ENCODE assay signal across 8 mouse cellular contexts in the genomic region with DNA sequence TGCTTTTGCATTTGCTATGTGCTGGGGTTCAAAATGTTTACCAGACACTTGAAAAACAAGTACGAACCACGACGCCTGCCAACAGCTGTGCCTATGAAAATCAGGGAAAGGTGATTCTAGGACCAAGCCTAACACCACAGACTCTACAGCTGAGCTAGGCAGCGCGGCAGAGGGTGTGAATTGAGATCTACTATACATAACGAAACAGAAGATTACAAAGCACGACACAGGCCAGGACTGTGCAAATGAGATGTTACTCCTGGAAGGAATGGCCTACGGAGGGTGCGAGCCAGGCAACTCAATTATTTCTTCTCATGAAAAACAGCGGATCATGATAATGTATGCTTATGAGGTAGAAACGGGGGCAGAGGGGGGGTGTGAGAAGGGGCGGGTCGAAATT. TPM values are rescaled to one million over a fixed set of nuclear protein-coding genes. Genes with fewer than 3 reads are reported as not detected.
DNase-seq lines count a peak whose midpoint lies in the region; ATAC-seq lines count a peak whose summit lies in the region.

No protein-coding gene starts in this region.

- ATAC-seq in erythroblast, adult 5-6 weeks (replicated peaks; ENCODE audit: low FRiP score, poor library complexity, severe bottlenecking), result no peak
- ATAC-seq in liver, embryonic 13.5 days (ENCODE audit: low read depth), result no peak
- ATAC-seq in stomach, embryonic 16.5 days (ENCODE audit: insufficient read depth, low FRiP score), result no peak

- H3K27me3 ChIP-seq in erythroblast, embryonic 14.5 days (ENCODE audit: control insufficient read depth), result no peaks in the 10 kb centered on the region
- H3K27me3 ChIP-seq in liver, embryonic 13.5 days, result no peaks in the 10 kb centered on the region
- H3K27me3 ChIP-seq in stomach, embryonic 16.5 days (ENCODE audit: control insufficient read depth, insufficient read depth, low read length), result no peaks in the 10 kb centered on the region

- peaks cover 80% of the 10 kb centered on the region for H3K4me1 ChIP-seq in erythroblast, embryonic 14.5 days (ENCODE audit: control insufficient read depth)
- H3K4me1 ChIP-seq in liver, embryonic 13.5 days (replicated peaks), result peaks cover 78% of the 10 kb centered on the region
- peaks cover 56% of the 10 kb centered on the region for H3K4me1 ChIP-seq in stomach, embryonic 16.5 days (ENCODE audit: control insufficient read depth, insufficient read depth, low read length)

- H3K9ac ChIP-seq in liver, embryonic 13.5 days, result peak overlapping the region; percentile 99
- peak overlapping the region; percentile 88 for H3K9ac ChIP-seq in stomach, embryonic 16.5 days (ENCODE audit: low read length)

- DNase-seq in MN1 (ENCODE audit: low spot score), result peak; percentile 14
- peak; percentile 16 to 22 for DNase-seq in heart, postnatal 10 days
- DNase-seq in liver, embryonic 13.5 days, result peak; percentile 33
- DNase-seq in left cerebral cortex, adult 11 months (ENCODE audit: low spot score), result no peak
- DNase-seq in thymus, postnatal 25 days, result no peak

- H3K4me3 ChIP-seq in erythroblast, embryonic 14.5 days (replicated peaks), result peak overlapping the region; percentile 100
- H3K4me3 ChIP-seq in liver, embryonic 13.5 days (replicated peaks), result peak overlapping the region; percentile 92
- peak overlapping the region; percentile 84 for H3K4me3 ChIP-seq in stomach, embryonic 16.5 days (replicated peaks; ENCODE audit: low read length)

- H3K9me3 ChIP-seq in erythroblast, embryonic 14.5 days (ENCODE audit: control insufficient read depth, low read length), result no peaks in the 10 kb centered on the region
- H3K9me3 ChIP-seq in liver, embryonic 13.5 days (replicated peaks), result no peaks in the 10 kb centered on the region
- H3K9me3 ChIP-seq in stomach, embryonic 16.5 days (replicated peaks; ENCODE audit: control insufficient read depth, low read length), result no peaks in the 10 kb centered on the region

- peak overlapping the region; percentile 100 for H3K27ac ChIP-seq in liver, embryonic 13.5 days
- peak overlapping the region; percentile 92 for H3K27ac ChIP-seq in stomach, embryonic 16.5 days (ENCODE audit: low read length)

- peak overlapping the region; percentile 83 for H3K4me2 ChIP-seq in liver, embryonic 13.5 days
- H3K4me2 ChIP-seq in stomach, embryonic 16.5 days (ENCODE audit: low read depth, low read length), result peak overlapping the region; percentile 90

- 14% methylated on average over 13 of the region's 13 CpGs for WGBS in liver, embryonic 13.5 days (ENCODE audit: insufficient replicate concordance)
- WGBS in stomach, embryonic 16.5 days, result 23% methylated on average over 13 of the region's 13 CpGs

- H3K36me3 ChIP-seq in erythroblast, embryonic 14.5 days (ENCODE audit: control insufficient read depth), result peaks cover 91% of the 10 kb centered on the region
- peaks cover 55% of the 10 kb centered on the region for H3K36me3 ChIP-seq in liver, embryonic 13.5 days
- no peaks in the 10 kb centered on the region for H3K36me3 ChIP-seq in stomach, embryonic 16.5 days (ENCODE audit: control insufficient read depth, insufficient read depth, low read length)

- intact Hi-C loops in heart, postnatal 10 days (cut with DNase I), result no loop called here

RNA-seq across cellular contexts. Expression of gene Isca1, which starts 1.1 kb away (rescaled TPM):
- polyA plus RNA-seq in erythroblast, embryonic 14.5 days (2012), result 62.3 and 68.6 TPM in 2 replicates
- 667 and 741 TPM in 2 replicates for total RNA-seq in erythroblast, adult 5-6 weeks (2015; ENCODE audit: low replicate concordance)
- total RNA-seq in erythroblast, adult 5-6 weeks (2017; ENCODE audit: low replicate concordance), result 673 and 742 TPM in 2 replicates
- 100 to 1,000 TPM; 191 to 196 TPM for total RNA-seq in heart, postnatal 10 days (2021)
- 218 and 244 TPM in 2 replicates for polyA plus RNA-seq in liver, embryonic 13.5 days (2015; fragmentation: Nextera tagmentation; extraction: Ambion mirVana)
- 122 and 134 TPM in 2 replicates for polyA plus RNA-seq in stomach, embryonic 16.5 days (2015; fragmentation: Nextera tagmentation; extraction: Ambion mirVana)

RNA-seq across cellular contexts. Expression of gene Gm49354, which starts 13.5 kb away (rescaled TPM):
- 10.5 and 10.8 TPM in 2 replicates for polyA plus RNA-seq in erythroblast, embryonic 14.5 days (2012)
- total RNA-seq in erythroblast, adult 5-6 weeks (2015; ENCODE audit: low replicate concordance), result not detected in 2 replicates
- 254 and 1,206 TPM in 2 replicates for total RNA-seq in erythroblast, adult 5-6 weeks (2017; ENCODE audit: low replicate concordance)
- not detected for total RNA-seq in heart, postnatal 10 days (2021)
- polyA plus RNA-seq in liver, embryonic 13.5 days (2015; fragmentation: Nextera tagmentation; extraction: Ambion mirVana), result not detected in 2 replicates
- not detected in 2 replicates for polyA plus RNA-seq in stomach, embryonic 16.5 days (2015; fragmentation: Nextera tagmentation; extraction: Ambion mirVana)

RNA-seq across cellular contexts. Expression of gene 1700014D04Rik, which starts 22.0 kb away (rescaled TPM):
- polyA plus RNA-seq in erythroblast, embryonic 14.5 days (2012), result 0.09 TPM in 1 of 2 replicates, not detected in the other
- 0.77 TPM in 1 of 2 replicates, not detected in the other for total RNA-seq in erythroblast, adult 5-6 weeks (2015; ENCODE audit: low replicate concordance)
- 0.42 and 4.8 TPM in 2 replicates for total RNA-seq in erythroblast, adult 5-6 weeks (2017; ENCODE audit: low replicate concordance)
- total RNA-seq in heart, postnatal 10 days (2021), result under 1 TPM in 1 of 2 experiments, not detected in 1; 0.07 TPM
- polyA plus RNA-seq in liver, embryonic 13.5 days (2015; fragmentation: Nextera tagmentation; extraction: Ambion mirVana), result not detected in 2 replicates
- polyA plus RNA-seq in stomach, embryonic 16.5 days (2015; fragmentation: Nextera tagmentation; extraction: Ambion mirVana), result 0.10 TPM in 1 of 2 replicates, not detected in the other

RNA-seq across cellular contexts. Expression of gene Spata31d1d, which starts 37.0 kb away (rescaled TPM):
- polyA plus RNA-seq in erythroblast, embryonic 14.5 days (2012), result 0.02 TPM in 1 of 2 replicates, not detected in the other
- total RNA-seq in erythroblast, adult 5-6 weeks (2015; ENCODE audit: low replicate concordance), result not detected in 2 replicates
- total RNA-seq in erythroblast, adult 5-6 weeks (2017; ENCODE audit: low replicate concordance), result 0.26 TPM in 1 of 2 replicates, not detected in the other
- total RNA-seq in heart, postnatal 10 days (2021), result not detected
- polyA plus RNA-seq in liver, embryonic 13.5 days (2015; fragmentation: Nextera tagmentation; extraction: Ambion mirVana), result not detected in 2 replicates
- polyA plus RNA-seq in stomach, embryonic 16.5 days (2015; fragmentation: Nextera tagmentation; extraction: Ambion mirVana), result not detected in 2 replicates

RNA-seq across cellular contexts. Expression of gene Tut7, which starts 54.4 kb away (rescaled TPM):
- polyA plus RNA-seq in erythroblast, embryonic 14.5 days (2012), result 7.5 and 8.1 TPM in 2 replicates
- 557 and 663 TPM in 2 replicates for total RNA-seq in erythroblast, adult 5-6 weeks (2015; ENCODE audit: low replicate concordance)
- 973 and 1,053 TPM in 2 replicates for total RNA-seq in erythroblast, adult 5-6 weeks (2017; ENCODE audit: low replicate concordance)
- 10 to 100 TPM; 51.2 to 53.3 TPM for total RNA-seq in heart, postnatal 10 days (2021)
- polyA plus RNA-seq in liver, embryonic 13.5 days (2015; fragmentation: Nextera tagmentation; extraction: Ambion mirVana), result 54.4 and 61.8 TPM in 2 replicates
- 52.4 and 52.9 TPM in 2 replicates for polyA plus RNA-seq in stomach, embryonic 16.5 days (2015; fragmentation: Nextera tagmentation; extraction: Ambion mirVana)

Comparison
In these comparisons a context has a peak if more than half of its experiments do, and no peak if none do; other contexts are left out.
1. DNase-seq: peak in MN1 (single experiment), heart, postnatal 10 days (2 of 2) and liver, embryonic 13.5 days (single experiment); none in left cerebral cortex, adult 11 months (single experiment) and thymus, postnatal 25 days (single experiment).
2. Peak in every context shown above with its lines, with median percentiles within 50 percentile points of each other: H3K4me3 ChIP-seq.